Mouse (Mus musculus) bone marrow, adult 2 months (tissue): ENCODE data around the gene Soga1.

Experiments used
- CTCF ChIP-seq: fragments of 200-500 bp; IDR thresholded peaks from 2 replicates; pipeline ENCODE4 v1.5.1; 2011; ENCODE audit warnings: low read length, control low read depth; ENCODE audit not compliant: control insufficient read depth, insufficient read depth
- POLR2A ChIP-seq: fragments of 200-500 bp; IDR thresholded peaks from 2 replicates; pipeline ENCODE4 v1.6.1; 2011; ENCODE audit warnings: low read depth, mild to moderate bottlenecking, control low read depth, low read length, borderline replicate concordance; ENCODE audit not compliant: control insufficient read depth

GRCm38 (mm10) chr2:157063241-157063700, 15.8 kb downstream of the Soga1 start:
- no peak for TF ChIP-seq CTCF
- 0 out of 2 replicates have a peak, but pooled peaks have one; percentile 19 for TF ChIP-seq POLR2A
